Mouse (Mus musculus) thymus, adult 2 months (tissue): ENCODE measurements around the gene Arhgap44. TPM values are rescaled to one million over a fixed set of nuclear protein-coding genes. Genes with fewer than 3 reads are reported as not detected.

ENCODE experiments used
- DNase-seq: peaks from one replicate; pipeline ENCODE4 v3.0.0; 2021
- H3K27ac ChIP-seq: fragments of 200-500 bp; 2 replicates; pipeline ENCODE4 v1.5.1; 2012; ENCODE audit warnings: low read length, control low read depth; ENCODE audit not compliant: control insufficient read depth, insufficient read depth
- H3K27me3 ChIP-seq: fragments of 200-500 bp; 2 replicates; pipeline ENCODE4 v1.6.1; 2012; ENCODE audit warnings: mild to moderate bottlenecking, low read length, moderate library complexity, mixed read lengths; ENCODE audit not compliant: control insufficient read depth, insufficient read depth
- H3K36me3 ChIP-seq: fragments of 200-500 bp; 2 replicates; pipeline ENCODE4 v1.6.1; 2012; ENCODE audit warnings: mild to moderate bottlenecking, low read length, moderate library complexity; ENCODE audit not compliant: control insufficient read depth, insufficient read depth
- H3K4me1 ChIP-seq: fragments of 200-500 bp; replicated peaks from 2 replicates; pipeline ENCODE4 v1.6.1; 2012; ENCODE audit warnings: low read length; ENCODE audit not compliant: control insufficient read depth, insufficient read depth
- H3K4me3 ChIP-seq: fragments of 200-500 bp; 2 replicates; pipeline ENCODE4 v1.5.1; 2012; ENCODE audit warnings: mild to moderate bottlenecking, low read length, control low read depth, moderate library complexity; ENCODE audit not compliant: control insufficient read depth, insufficient read depth
- CTCF ChIP-seq: fragments of 200-500 bp; IDR thresholded peaks from 2 replicates; pipeline ENCODE4 v1.5.1; 2012; ENCODE audit warnings: mild to moderate bottlenecking, control low read depth, low read length, moderate library complexity, borderline replicate concordance; ENCODE audit not compliant: control insufficient read depth, poor library complexity, insufficient read depth; ENCODE audit errors: extremely low read depth
- POLR2A ChIP-seq: fragments of 200-500 bp; IDR thresholded peaks from 2 replicates; pipeline ENCODE4 v1.6.1; 2012; ENCODE audit warnings: mild to moderate bottlenecking, low read length, control low read depth, moderate library complexity; ENCODE audit not compliant: control insufficient read depth, poor library complexity, insufficient read depth; ENCODE audit errors: extremely low read depth
- WGBS: fragments of 180-500 bp; shearing (Covaris S2); methylation state at CpG from one replicate; pipeline ENCODE4 v1.1.7; 2018; 5-methylcytosine and 5-hydroxymethylcytosine counted together
- polyA plus RNA-seq: library from polyadenylated mRNA; depleted of rRNA; stranded (reverse); fragments of >200 nt; gene quantifications from 2 replicates; pipeline ENCODE4 v1.2.3, GENCODE M21; 2012

Gene Arhgap44
- polyA plus RNA-seq, 1 experiment, result 6.7 TPM

DNA sequence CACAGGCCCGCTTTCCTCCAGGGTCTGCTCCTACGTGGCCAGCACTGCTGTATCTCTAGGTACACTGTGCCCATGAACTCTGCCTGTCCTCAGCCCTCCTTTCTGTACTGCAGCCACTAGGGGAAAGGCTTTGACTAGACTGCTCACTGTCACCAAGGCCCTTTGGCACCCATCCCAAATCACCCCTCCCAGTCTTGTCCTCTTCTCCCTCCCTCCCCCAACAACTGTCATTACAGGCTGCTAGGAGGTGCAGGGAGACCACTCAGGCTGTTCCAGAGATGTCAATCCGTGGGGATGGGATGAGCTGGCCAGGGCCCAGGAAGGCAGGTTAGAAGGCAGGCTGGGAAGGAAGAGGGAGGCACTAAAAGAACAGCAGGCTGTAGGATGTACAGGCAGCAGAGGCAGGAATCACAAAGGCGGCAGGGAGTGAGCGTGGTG lies 55.0 kb downstream of the Arhgap44 start:
- no peak for DNase-seq

DNA sequence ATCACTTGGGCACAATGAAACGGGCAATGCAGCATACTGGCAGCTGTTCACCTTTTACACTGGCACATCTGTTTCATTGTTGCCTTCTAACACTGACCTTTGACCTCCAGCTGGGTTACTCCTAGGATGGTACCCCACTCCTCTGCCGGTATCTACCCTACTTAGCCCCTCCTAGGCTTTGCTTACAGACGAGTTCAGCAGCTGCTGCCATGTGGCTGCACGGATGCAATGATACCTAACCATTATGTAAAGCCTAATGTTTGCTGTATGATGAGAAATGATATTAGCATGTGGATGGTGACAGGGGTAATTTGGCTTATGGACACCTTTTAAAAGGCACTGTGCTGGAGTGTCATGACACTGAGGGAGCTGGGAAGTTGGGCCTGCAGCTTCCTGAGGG lies 55.6 kb downstream of the Arhgap44 start:
- Histone ChIP-seq H3K36me3 (no peaks in the 10 kb centered on the region), H3K4me3 (no peak overlapping the region), H3K27me3 (no peaks in the 10 kb centered on the region), H3K4me1 (no peaks in the 10 kb centered on the region), H3K27ac (no peak overlapping the region)
- no peak for DNase-seq
- TF ChIP-seq POLR2A (no peak), CTCF (no peak)
- WGBS, result 83% methylated on average over 4 of the region's 4 CpGs

More for the DNA sequence above, 55.0 kb downstream of the Arhgap44 start:
- 85% methylated on average over 5 of the region's 5 CpGs for WGBS
- Histone ChIP-seq H3K4me3 (no peak overlapping the region), H3K27ac (no peak overlapping the region), H3K36me3 (no peaks in the 10 kb centered on the region), H3K27me3 (no peaks in the 10 kb centered on the region), H3K4me1 (no peaks in the 10 kb centered on the region)
- TF ChIP-seq POLR2A, result no peak
- no peak for TF ChIP-seq CTCF

DNA sequence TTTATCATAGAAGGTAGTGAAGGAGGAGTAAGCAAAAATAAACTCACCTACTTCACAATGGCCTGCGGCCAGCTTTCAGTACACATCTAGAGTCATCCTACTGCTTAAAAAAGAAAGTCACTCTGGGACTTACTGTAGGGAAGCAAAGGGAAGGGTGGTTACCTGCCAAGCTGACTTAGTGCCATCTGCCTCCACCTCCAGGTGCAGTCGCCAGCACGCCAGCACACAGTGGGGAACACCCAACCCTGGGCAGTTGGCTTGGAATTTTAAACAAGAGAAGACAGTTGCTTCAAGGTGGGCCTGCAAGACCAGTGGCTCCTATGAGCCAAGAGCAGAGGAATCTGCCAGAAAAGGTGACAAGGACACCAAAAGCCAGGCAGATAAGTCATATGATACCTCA lies 58.7 kb downstream of the Arhgap44 start:
- no peak overlapping the region for H3K27ac ChIP-seq
- no peaks in the 10 kb centered on the region for H3K4me1 ChIP-seq
- TF ChIP-seq CTCF, result no peak
- no peak for TF ChIP-seq POLR2A
- H3K36me3 ChIP-seq, result no peaks in the 10 kb centered on the region
- no peaks in the 10 kb centered on the region for H3K27me3 ChIP-seq
- H3K4me3 ChIP-seq, result no peak overlapping the region
- DNase-seq, result no peak
- 90% methylated on average over 3 of the region's 3 CpGs for WGBS

DNA sequence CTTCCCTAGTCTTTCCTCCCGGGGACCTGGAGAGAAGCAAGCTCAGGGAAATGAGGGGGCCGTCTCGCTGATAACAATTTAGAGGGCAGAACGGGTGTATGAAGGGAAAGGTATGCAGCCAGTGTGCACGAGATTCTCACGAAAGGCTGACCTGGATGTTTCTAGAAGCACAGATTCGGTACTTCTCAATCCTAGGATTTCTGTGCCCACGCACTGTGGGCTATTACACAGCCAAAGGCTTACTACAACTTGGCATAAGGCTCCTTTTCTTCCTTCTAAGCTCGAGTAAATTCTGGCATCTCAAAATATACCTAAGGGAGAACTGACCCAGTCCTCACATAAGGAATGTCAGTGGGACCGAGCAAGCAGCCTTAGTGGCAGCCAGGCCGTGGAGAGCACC lies 61.6 kb downstream of the Arhgap44 start:
- 77% methylated on average over 11 of the region's 11 CpGs for WGBS
- DNase-seq, result no peak

DNA sequence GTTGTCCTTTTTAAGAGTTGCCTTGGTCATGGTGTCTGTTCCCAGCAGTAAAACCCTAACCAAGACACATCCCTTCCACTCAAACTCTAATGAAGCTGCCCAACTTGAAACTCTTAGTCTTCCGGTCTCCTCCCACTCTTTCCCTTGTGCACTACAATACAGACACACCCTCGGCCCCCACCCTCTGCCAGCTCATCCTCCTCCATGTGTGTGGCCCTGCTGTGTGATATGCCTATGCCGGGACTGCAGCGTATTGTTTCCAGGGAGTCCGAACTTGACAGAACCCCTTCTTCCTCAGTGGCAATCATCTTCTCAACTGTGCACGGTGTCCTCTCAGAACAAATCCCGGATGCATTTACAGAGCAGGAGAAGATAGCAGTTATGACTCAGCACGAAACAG lies 62.7 kb downstream of the Arhgap44 start:
- no peaks in the 10 kb centered on the region for H3K27me3 ChIP-seq
- H3K4me1 ChIP-seq, result no peaks in the 10 kb centered on the region
- H3K36me3 ChIP-seq, result no peaks in the 10 kb centered on the region
- TF ChIP-seq CTCF, result no peak
- no peak for TF ChIP-seq POLR2A
- no peak for DNase-seq
- WGBS, result 88% methylated on average over 8 of the region's 8 CpGs
- no peak overlapping the region for H3K4me3 ChIP-seq
- H3K27ac ChIP-seq, result no peak overlapping the region

More for the DNA sequence above, 61.6 kb downstream of the Arhgap44 start:
- TF ChIP-seq POLR2A (no peak), CTCF (no peak)
- Histone ChIP-seq H3K27ac (no peak overlapping the region), H3K36me3 (no peaks in the 10 kb centered on the region), H3K4me1 (no peaks in the 10 kb centered on the region), H3K27me3 (no peaks in the 10 kb centered on the region), H3K4me3 (no peak overlapping the region)

DNA sequence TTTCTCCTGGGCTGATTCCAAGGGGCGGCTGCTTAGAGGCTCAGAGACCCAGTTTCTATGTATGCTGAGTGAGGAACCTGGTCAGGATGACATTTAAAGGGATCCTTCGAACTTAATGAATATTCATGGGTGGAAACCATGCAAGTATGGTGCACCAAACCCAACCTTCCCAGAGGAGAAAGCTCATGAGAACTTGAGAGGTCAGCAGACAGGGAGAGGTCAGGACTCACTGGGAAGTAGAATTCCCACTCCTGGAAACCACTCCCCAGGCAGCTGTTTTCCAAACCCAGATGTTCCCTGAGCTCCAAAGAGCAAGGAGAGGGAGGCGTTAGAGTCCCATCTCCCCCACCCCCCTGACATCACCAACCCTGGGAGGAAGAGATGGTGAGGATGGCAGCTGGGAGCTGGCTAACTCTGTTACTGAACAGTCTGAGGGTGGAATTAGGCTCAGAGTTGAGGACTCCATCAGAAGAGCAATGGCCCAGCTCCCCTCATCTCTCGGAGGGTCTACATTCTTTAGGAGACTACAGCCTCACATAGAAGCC lies 65.2 kb downstream of the Arhgap44 start:
- DNase-seq, result no peak
- Histone ChIP-seq H3K27ac (no peak overlapping the region), H3K4me1 (no peaks in the 10 kb centered on the region), H3K4me3 (no peak overlapping the region), H3K36me3 (no peaks in the 10 kb centered on the region), H3K27me3 (no peaks in the 10 kb centered on the region)
- TF ChIP-seq POLR2A, result no peak
- TF ChIP-seq CTCF, result no peak
- WGBS, result 84% methylated on average over 4 of the region's 4 CpGs

DNA sequence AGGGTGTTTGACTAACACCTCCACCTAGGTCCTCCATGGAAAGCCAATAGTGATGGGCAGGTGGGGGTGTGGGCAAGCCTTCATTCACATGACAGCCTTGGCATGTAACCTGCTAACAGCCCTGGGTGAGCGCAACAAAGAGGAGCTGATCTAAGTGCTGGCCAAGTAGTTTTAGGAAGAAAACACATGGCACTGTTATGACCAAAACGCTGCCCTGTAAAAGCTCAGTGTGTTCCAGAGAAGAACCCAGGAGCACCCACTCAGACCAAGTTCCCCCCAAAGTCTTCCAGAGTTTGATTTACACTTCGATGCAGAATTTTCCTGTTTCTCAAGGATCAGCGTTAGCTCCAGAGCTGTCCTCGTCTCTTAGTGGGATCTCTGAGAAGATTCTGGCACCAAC lies 65.9 kb downstream of the Arhgap44 start:
- no peak for TF ChIP-seq CTCF
- TF ChIP-seq POLR2A, result no peak
- DNase-seq, result no peak
- Histone ChIP-seq H3K27me3 (no peaks in the 10 kb centered on the region), H3K4me1 (no peaks in the 10 kb centered on the region), H3K27ac (no peak overlapping the region), H3K36me3 (no peaks in the 10 kb centered on the region), H3K4me3 (no peak overlapping the region)
- WGBS, result 96% methylated on average over 5 of the region's 5 CpGs
